Mouse (Mus musculus): Measurements from ENCODE around the gene Sgk1.

DNA sequence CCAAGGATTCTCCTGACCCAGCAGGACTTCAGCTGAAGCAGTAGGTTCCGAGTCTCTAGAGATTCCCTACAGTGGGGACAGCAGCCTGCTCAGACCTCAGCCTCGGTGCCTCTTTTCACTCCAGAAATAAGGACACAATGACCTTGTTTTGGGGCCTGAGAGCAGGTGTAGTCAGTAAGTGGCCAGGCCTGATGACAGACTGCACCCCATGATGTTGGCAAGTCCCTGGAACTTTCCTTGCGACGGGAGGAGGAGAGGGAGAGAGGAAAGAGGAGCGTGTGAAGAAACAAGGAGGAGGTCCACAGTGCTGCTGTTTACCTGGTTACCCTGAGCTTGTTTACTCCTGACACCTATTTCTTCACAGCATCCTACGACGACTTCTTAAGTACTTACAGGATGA lies 9.5 kb downstream of the Sgk1 start:
- TF ChIP-seq CTCF (IDR thresholded peaks at IDR 0.05; ENCODE audit: borderline replicate concordance, insufficient read depth, low read depth, low read length) (no peak), POLR2A (IDR thresholded peaks at IDR 0.05; ENCODE audit: borderline replicate concordance, insufficient read depth, low read length) (no peak; the same call in 1 of the 2 replicates)
